Mouse (Mus musculus): ENCODE results near the gene Dusp3. TPM values are rescaled to one million over a fixed set of nuclear protein-coding genes. Genes with fewer than 3 reads are reported as not detected.

Gene Dusp3
- polyA plus RNA-seq, 1 experiment from 2014 or later: 50.3 TPM

GRCm38 (mm10) chr11:101931978-101932377 lies 54.8 kb downstream of the Dusp3 start:
- Histone ChIP-seq H3K4me3 (no peak overlapping the region), H3K9ac (no peak overlapping the region), H3K36me3 (no peaks in the 10 kb centered on the region), H3K27ac (replicated peaks) (peak overlapping the region; percentile 13), H3K9me3 (no peaks in the 10 kb centered on the region), H3K27me3 (replicated peaks) (0 out of 2 replicates have a peak, but pooled peaks cover 4% of the 10 kb centered on the region), H3K4me2 (no peak overlapping the region), H3K4me1 (peaks cover 28% of the 10 kb centered on the region)
- no peak for ATAC-seq (ENCODE audit: extremely low read depth, insufficient number of reproducible peaks, low FRiP score, low TSS enrichment)
- 31% methylated on average over 4 of the region's 4 CpGs for WGBS

- Histone ChIP-seq H3K4me2 (peak overlapping the region; percentile 29), H3K4me1 (peaks cover 20% of the 10 kb centered on the region), H3K4me3 (no peak overlapping the region), H3K9me3 (no peaks in the 10 kb centered on the region), H3K27ac (replicated peaks) (no peak overlapping the region), H3K9ac (no peak overlapping the region), H3K27me3 (replicated peaks) (no peaks in the 10 kb centered on the region; the same call in none of the 2 replicates), H3K36me3 (no peaks in the 10 kb centered on the region)
- ATAC-seq (ENCODE audit: extremely low read depth, insufficient number of reproducible peaks, low FRiP score, low TSS enrichment): no peak
- WGBS: 26% methylated on average over 25 of the region's 25 CpGs
Observed at GRCm38 (mm10) chr11:101928030-101928762, 58.6 kb downstream of the Dusp3 start.

GRCm38 (mm10) chr11:101926951-101927589 lies 59.7 kb downstream of the Dusp3 start:
- H3K4me3 ChIP-seq: no peak overlapping the region
- no peak for ATAC-seq (ENCODE audit: extremely low read depth, insufficient number of reproducible peaks, low FRiP score, low TSS enrichment)
- H3K4me1 ChIP-seq: peaks cover 10% of the 10 kb centered on the region
- no peak overlapping the region for H3K9ac ChIP-seq
- 85% methylated on average over 10 of the region's 10 CpGs for WGBS
- H3K27ac ChIP-seq (replicated peaks): no peak overlapping the region
- no peaks in the 10 kb centered on the region for H3K9me3 ChIP-seq
- H3K36me3 ChIP-seq: no peaks in the 10 kb centered on the region
- H3K27me3 ChIP-seq (replicated peaks): no peaks in the 10 kb centered on the region; the same call in none of the 2 replicates
- H3K4me2 ChIP-seq: no peak overlapping the region

DNA sequence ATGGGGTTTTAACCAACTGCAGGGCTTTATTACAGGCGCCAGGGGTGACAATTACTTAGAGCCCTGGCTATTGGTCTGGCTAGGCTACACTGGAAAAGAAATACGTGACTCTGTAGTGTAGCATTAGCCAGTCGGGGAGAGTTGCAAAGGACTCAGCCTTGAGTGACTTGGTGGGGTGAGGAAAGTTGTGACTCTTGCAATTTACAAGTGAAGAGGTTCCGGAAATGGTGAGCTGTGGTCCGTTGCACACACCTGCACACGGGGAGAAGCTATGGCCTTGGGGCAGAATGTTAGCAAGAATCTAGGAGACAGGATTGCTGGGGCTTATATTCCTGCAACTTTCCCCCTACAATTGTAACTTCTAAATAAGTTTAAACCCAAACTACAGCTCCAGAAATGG lies 61.2 kb downstream of the Dusp3 start:
- WGBS: 73% methylated on average over 6 of the region's 6 CpGs

GRCm38 (mm10) chr11:101924441-101924976 lies 62.3 kb downstream of the Dusp3 start:
- Histone ChIP-seq H3K9ac (no peak overlapping the region), H3K27ac (replicated peaks) (no peak overlapping the region), H3K4me2 (no peak overlapping the region), H3K27me3 (replicated peaks) (no peaks in the 10 kb centered on the region; the same call in none of the 2 replicates), H3K4me3 (no peak overlapping the region), H3K4me1 (peaks cover 26% of the 10 kb centered on the region), H3K36me3 (no peaks in the 10 kb centered on the region), H3K9me3 (no peaks in the 10 kb centered on the region)
- WGBS: 64% methylated on average over 15 of the region's 19 CpGs
- ATAC-seq (ENCODE audit: extremely low read depth, insufficient number of reproducible peaks, low FRiP score, low TSS enrichment): no peak

More for the DNA sequence above, 61.2 kb downstream of the Dusp3 start:
- no peak overlapping the region for H3K4me2 ChIP-seq
- H3K27me3 ChIP-seq (replicated peaks): no peaks in the 10 kb centered on the region; the same call in none of the 2 replicates
- no peak overlapping the region for H3K4me3 ChIP-seq
- H3K4me1 ChIP-seq: peaks cover 18% of the 10 kb centered on the region
- H3K9me3 ChIP-seq: no peaks in the 10 kb centered on the region
- no peak for ATAC-seq (ENCODE audit: extremely low read depth, insufficient number of reproducible peaks, low FRiP score, low TSS enrichment)
- no peak overlapping the region for H3K27ac ChIP-seq (replicated peaks)
- H3K9ac ChIP-seq: no peak overlapping the region
- no peaks in the 10 kb centered on the region for H3K36me3 ChIP-seq

GRCm38 (mm10) chr11:101923988-101924387 lies 62.8 kb downstream of the Dusp3 start:
- H3K9me3 ChIP-seq: no peaks in the 10 kb centered on the region
- H3K4me3 ChIP-seq: no peak overlapping the region
- no peak overlapping the region for H3K27ac ChIP-seq (replicated peaks)
- H3K9ac ChIP-seq: no peak overlapping the region
- no peak overlapping the region for H3K4me2 ChIP-seq
- H3K4me1 ChIP-seq: peaks cover 26% of the 10 kb centered on the region
- ATAC-seq (ENCODE audit: extremely low read depth, insufficient number of reproducible peaks, low FRiP score, low TSS enrichment): no peak
- H3K27me3 ChIP-seq (replicated peaks): no peaks in the 10 kb centered on the region; the same call in none of the 2 replicates
- no peaks in the 10 kb centered on the region for H3K36me3 ChIP-seq
- WGBS: 78% methylated on average over 6 of the region's 6 CpGs

DNA sequence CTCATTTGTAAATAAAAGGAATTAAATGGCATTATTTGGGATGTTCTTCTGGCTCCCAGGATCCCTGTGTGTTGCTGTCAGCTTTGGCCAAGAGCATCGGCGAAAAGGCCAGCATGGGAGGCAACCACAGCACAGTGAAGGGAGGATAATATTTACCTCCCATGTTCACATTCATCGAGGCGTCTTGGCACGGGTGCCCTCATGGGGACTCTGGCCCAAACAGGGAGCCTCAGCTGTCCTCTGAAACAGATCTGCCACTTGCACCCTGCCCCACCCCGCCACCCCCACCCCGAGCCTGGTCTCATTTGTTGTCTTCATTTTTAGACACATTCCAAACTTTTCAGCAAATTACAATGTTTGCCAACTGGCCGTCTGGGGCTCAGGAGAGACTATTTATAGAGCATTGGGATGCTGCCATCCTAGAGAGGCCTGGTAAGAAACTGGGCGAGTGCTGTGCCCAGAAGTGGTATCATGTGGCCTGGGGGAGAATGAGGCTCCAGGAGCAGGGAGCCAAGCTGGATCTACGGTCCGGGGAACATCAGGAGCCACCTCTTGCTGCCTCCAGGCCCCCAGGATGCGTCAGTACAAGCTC lies 65.4 kb downstream of the Dusp3 start:
- H3K4me1 ChIP-seq: peaks cover 20% of the 10 kb centered on the region
- no peaks in the 10 kb centered on the region for H3K9me3 ChIP-seq
- H3K27me3 ChIP-seq (replicated peaks): peaks cover 22% of the 10 kb centered on the region
- H3K36me3 ChIP-seq: no peaks in the 10 kb centered on the region
- no peak for ATAC-seq (ENCODE audit: extremely low read depth, insufficient number of reproducible peaks, low FRiP score, low TSS enrichment)
- 0 out of 2 replicates have a peak overlapping the region, but pooled peaks have one; percentile 10 for H3K9ac ChIP-seq
- 68% methylated on average over 12 of the region's 12 CpGs for WGBS
- no peak overlapping the region for H3K4me2 ChIP-seq
- H3K27ac ChIP-seq (replicated peaks): peak overlapping the region; percentile 42
- no peak overlapping the region for H3K4me3 ChIP-seq

Other genes with a start within 250 kb of the Dusp3 start
- 8.2 and 9.5 TPM in 2 replicates for gene Etv4, start 201.6 kb downstream of the Dusp3 start, polyA plus RNA-seq (2015; fragmentation: Nextera tagmentation; extraction: Ambion mirVana)
- gene Meox1, start 92.6 kb downstream of the Dusp3 start, polyA plus RNA-seq (2015; fragmentation: Nextera tagmentation; extraction: Ambion mirVana): 15.6 and 19.4 TPM in 2 replicates
- gene Sost, start 20.0 kb downstream of the Dusp3 start, polyA plus RNA-seq (2015; fragmentation: Nextera tagmentation; extraction: Ambion mirVana): 0.87 and 1.8 TPM in 2 replicates
- not detected in 2 replicates for gene Cfap97d1, start 2.7 kb downstream of the Dusp3 start, polyA plus RNA-seq (2015; fragmentation: Nextera tagmentation; extraction: Ambion mirVana)
- 2.9 and 3.8 TPM in 2 replicates for gene Mpp3, start 41.4 kb upstream of the Dusp3 start, polyA plus RNA-seq (2015; fragmentation: Nextera tagmentation; extraction: Ambion mirVana)
- gene Cd300lg, start 54.5 kb upstream of the Dusp3 start, polyA plus RNA-seq (2015; fragmentation: Nextera tagmentation; extraction: Ambion mirVana): 2.7 and 2.9 TPM in 2 replicates
- gene Mpp2, start 101.5 kb upstream of the Dusp3 start, polyA plus RNA-seq (2015; fragmentation: Nextera tagmentation; extraction: Ambion mirVana): 10.6 and 11.0 TPM in 2 replicates
- gene Ppy, start 114.3 kb upstream of the Dusp3 start, polyA plus RNA-seq (2015; fragmentation: Nextera tagmentation; extraction: Ambion mirVana): not detected in 2 replicates
- 1.2 TPM in 1 of 2 replicates, not detected in the other for gene Pyy, start 120.8 kb upstream of the Dusp3 start, polyA plus RNA-seq (2015; fragmentation: Nextera tagmentation; extraction: Ambion mirVana)
- 0.33 TPM in 1 of 2 replicates, not detected in the other for gene Nags, start 158.5 kb upstream of the Dusp3 start, polyA plus RNA-seq (2015; fragmentation: Nextera tagmentation; extraction: Ambion mirVana)
- 32.4 and 38.4 TPM in 2 replicates for gene Tmem101, start 169.4 kb upstream of the Dusp3 start, polyA plus RNA-seq (2015; fragmentation: Nextera tagmentation; extraction: Ambion mirVana)
- 80.7 and 97.0 TPM in 2 replicates for gene Lsm12, start 198.3 kb upstream of the Dusp3 start, polyA plus RNA-seq (2015; fragmentation: Nextera tagmentation; extraction: Ambion mirVana)
- gene G6pc3, start 202.6 kb upstream of the Dusp3 start, polyA plus RNA-seq (2015; fragmentation: Nextera tagmentation; extraction: Ambion mirVana): 25.6 and 29.3 TPM in 2 replicates
- 82.9 and 89.4 TPM in 2 replicates for gene Hdac5, start 243.2 kb upstream of the Dusp3 start, polyA plus RNA-seq (2015; fragmentation: Nextera tagmentation; extraction: Ambion mirVana)